Mouse (Mus musculus) spleen, adult 12 weeks (tissue): ENCODE results near the gene Zyg11b.

Source experiments
- DNase-seq: peaks from one replicate; pipeline ENCODE4 v3.0.0; 2022; ENCODE audit warnings: low spot score

Gene Zyg11b

GRCm38 (mm10) chr4:108300670-108301373 is at the start of gene Zyg11b:
Gene Zyg11b (minus strand): TSS chr4:108301096.
- DNase-seq = peak; percentile 77

- no peak for DNase-seq
Observed at GRCm38 (mm10) chr4:108349836-108350547, 49.1 kb upstream of the Zyg11b start.

- no peak for DNase-seq
Observed at GRCm38 (mm10) chr4:108349064-108349463, 48.2 kb upstream of the Zyg11b start.

GRCm38 (mm10) chr4:108348256-108348875 is 47.5 kb upstream of the Zyg11b start:
- DNase-seq = no peak

- DNase-seq = no peak
Observed at GRCm38 (mm10) chr4:108347111-108347510, 46.2 kb upstream of the Zyg11b start.

- no peak for DNase-seq
Observed at GRCm38 (mm10) chr4:108345826-108346225, 44.9 kb upstream of the Zyg11b start.

GRCm38 (mm10) chr4:108344631-108345083 is 43.8 kb upstream of the Zyg11b start:
- no peak for DNase-seq

- peak; percentile 19 for DNase-seq
Observed at GRCm38 (mm10) chr4:108339277-108339690, 38.4 kb upstream of the Zyg11b start.

GRCm38 (mm10) chr4:108338811-108339210 is 37.9 kb upstream of the Zyg11b start:
- DNase-seq = no peak

- no peak for DNase-seq
Observed at GRCm38 (mm10) chr4:108338321-108338733, 37.4 kb upstream of the Zyg11b start.

- DNase-seq = no peak
Observed at GRCm38 (mm10) chr4:108337817-108338216, 36.9 kb upstream of the Zyg11b start.

- no peak for DNase-seq
Observed at GRCm38 (mm10) chr4:108336765-108337164, 35.9 kb upstream of the Zyg11b start.

- DNase-seq = no peak
Observed at GRCm38 (mm10) chr4:108335413-108335812, 34.5 kb upstream of the Zyg11b start.

GRCm38 (mm10) chr4:108332041-108332440 is 31.1 kb upstream of the Zyg11b start:
- no peak for DNase-seq

GRCm38 (mm10) chr4:108329840-108330239 is 28.9 kb upstream of the Zyg11b start:
- no peak for DNase-seq

- peak; percentile 98 for DNase-seq
Observed at GRCm38 (mm10) chr4:108327730-108328484, 27.0 kb upstream of the Zyg11b start, which contains the start of gene Coa7. Gene Coa7 (plus strand): TSS chr4:108328140.

GRCm38 (mm10) chr4:108327071-108327579 is 26.2 kb upstream of the Zyg11b start:
- no peak for DNase-seq

- no peak for DNase-seq
Observed at GRCm38 (mm10) chr4:108323588-108323987, 22.7 kb upstream of the Zyg11b start.

GRCm38 (mm10) chr4:108320627-108321380 is 19.9 kb upstream of the Zyg11b start:
- DNase-seq = no peak

GRCm38 (mm10) chr4:108319747-108320146 is 18.9 kb upstream of the Zyg11b start:
- DNase-seq = no peak
